Mouse (Mus musculus): ENCODE results near the gene Upp1.

Gene Upp1

DNA sequence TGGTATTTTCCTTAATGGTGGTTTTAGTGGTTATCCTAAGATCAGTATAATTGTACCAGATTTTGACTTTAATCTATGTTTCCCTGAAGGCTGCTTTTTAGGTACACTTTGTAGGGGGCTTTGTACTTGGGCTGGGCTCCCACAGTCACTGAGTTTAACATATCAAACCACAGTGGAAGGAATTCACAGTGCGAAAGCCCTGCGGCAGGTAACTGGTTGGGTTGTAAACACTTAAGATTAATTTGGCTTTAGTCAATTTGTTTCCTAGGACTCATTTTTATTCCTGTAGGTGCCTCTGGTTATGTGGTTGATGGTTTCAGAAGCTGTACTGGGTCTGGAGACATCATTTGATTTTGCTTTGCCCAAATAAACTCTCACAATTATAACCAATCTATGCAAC is 49.4 kb downstream of the Upp1 start:
- no peak for DNase-seq

DNA sequence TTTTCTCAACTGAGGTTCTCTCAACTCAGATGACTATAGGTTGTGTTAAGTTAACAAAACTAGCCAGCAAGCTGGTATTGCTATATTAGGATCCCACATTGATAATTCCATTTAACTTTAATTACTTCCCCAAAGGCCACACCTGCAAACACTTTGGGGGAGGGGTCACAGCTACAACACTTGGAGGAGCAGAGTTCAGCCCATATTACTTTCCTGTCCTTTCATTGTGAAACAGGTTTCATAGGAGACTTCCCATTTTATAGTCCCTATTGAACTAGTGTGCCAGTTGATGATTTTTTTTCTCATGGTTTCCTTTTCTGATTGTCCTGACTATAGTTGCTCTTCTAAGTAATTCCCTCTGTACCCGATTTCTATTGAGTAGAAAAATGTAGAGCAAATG is 63.6 kb downstream of the Upp1 start:
- no peak for DNase-seq

All from lung, adult 18-20 months (tissue).